Mouse (Mus musculus) erythroblast, adult 5-6 weeks (primary cell): ENCODE measurements around the gene Ccdc114. TPM values are rescaled to one million over a fixed set of nuclear protein-coding genes. Genes with fewer than 3 reads are reported as not detected.
"Not testable (repeated sequence)": the region's sequence is repeated elsewhere in the genome, so short reads cannot be mapped to it uniquely, and the experiment has no call there.

ENCODE experiments used
- ATAC-seq: replicated peaks from 2 replicates; pipeline ENCODE4 v1.8.0; 2016; ENCODE audit warnings: moderate number of reproducible peaks, mild to moderate bottlenecking, moderate TSS enrichment, inconsistent platforms; ENCODE audit not compliant: poor library complexity, low FRiP score, severe bottlenecking
- total RNA-seq, 2 experiments: library from RNA; stranded (forward) in 1 of 2; stranded (reverse) in 1 of 2; fragments of 150-400 nt in 1 of 2; fragments of 200-764, 138-1000 nt in 1 of 2; gene quantifications; 2 replicates each; pipeline versions ENCODE4 v1.2.3 to v1.2.4; 2015 to 2017; ENCODE audit warnings: low replicate concordance in 2 of 2

Gene Ccdc114
- total RNA-seq, 2 experiments from 2014 or later: 0.51 to 2.5 TPM

GRCm38 (mm10) chr7:45917004-45917704 is 6.7 kb upstream of the Ccdc114 start:
- no peak for ATAC-seq

- no peak for ATAC-seq
Measured at GRCm38 (mm10) chr7:45917926-45918325, 5.9 kb upstream of the Ccdc114 start.

GRCm38 (mm10) chr7:45919083-45919671 is 4.7 kb upstream of the Ccdc114 start:
- no peak for ATAC-seq

- ATAC-seq: no peak
Measured at GRCm38 (mm10) chr7:45919761-45920160, 4.1 kb upstream of the Ccdc114 start.

GRCm38 (mm10) chr7:45920583-45921241 is 3.2 kb upstream of the Ccdc114 start:
- ATAC-seq: no peak

- no peak for ATAC-seq
Measured at GRCm38 (mm10) chr7:45921242-45921621, 2.6 kb upstream of the Ccdc114 start, which contains the start of gene Emp3. Emp3 (minus strand) TSS chr7:45921404.

- no peak for ATAC-seq
Measured at GRCm38 (mm10) chr7:45921950-45922600, 1.8 kb upstream of the Ccdc114 start.

- ATAC-seq: peak; percentile 83
Measured at GRCm38 (mm10) chr7:45922928-45923761, 727 bp upstream of the Ccdc114 start.

GRCm38 (mm10) chr7:45924429-45924816 is 551 bp downstream of the Ccdc114 start:
- ATAC-seq: no peak

- no peak for ATAC-seq
Measured at GRCm38 (mm10) chr7:45928626-45929295, 4.9 kb downstream of the Ccdc114 start.

- no peak for ATAC-seq
Measured at GRCm38 (mm10) chr7:45929688-45930087, 5.8 kb downstream of the Ccdc114 start.

- ATAC-seq: not testable (repeated sequence)
Measured at GRCm38 (mm10) chr7:45933766-45934165, 9.9 kb downstream of the Ccdc114 start.

- ATAC-seq: peak; percentile 66; the same call in 1 of the 2 replicates
Measured at GRCm38 (mm10) chr7:45935114-45935513, 11.2 kb downstream of the Ccdc114 start.

- ATAC-seq: no peak
Measured at GRCm38 (mm10) chr7:45939836-45940235, 16.0 kb downstream of the Ccdc114 start.

GRCm38 (mm10) chr7:45941986-45942385 is 18.1 kb downstream of the Ccdc114 start:
- ATAC-seq: 0 out of 2 replicates have a peak, but pooled peaks have one; percentile 31

GRCm38 (mm10) chr7:45943280-45943679 is 19.4 kb downstream of the Ccdc114 start:
- ATAC-seq: not testable (repeated sequence)

- no peak for ATAC-seq
Measured at GRCm38 (mm10) chr7:45949061-45949460, 25.2 kb downstream of the Ccdc114 start.

GRCm38 (mm10) chr7:45956611-45957010 is 32.7 kb downstream of the Ccdc114 start:
- no peak for ATAC-seq
